Mouse (Mus musculus) bone marrow macrophage, adult 2 months (primary cell): ENCODE data around the gene Lkaaear1.

Experiments
- CTCF ChIP-seq: IDR thresholded peaks from 2 replicates; pipeline ENCODE4 v1.5.1; 2012; ENCODE audit warnings: low read depth, mild to moderate bottlenecking, low read length, moderate library complexity
- POLR2A ChIP-seq: IDR thresholded peaks from 2 replicates; pipeline ENCODE4 v1.6.1; 2012; ENCODE audit warnings: mild to moderate bottlenecking, low read depth, low read length, borderline replicate concordance

GRCm38 (mm10) chr2:181673501-181673900, 24.7 kb downstream of the Lkaaear1 start:
- TF ChIP-seq POLR2A (no peak), CTCF (no peak)
